Mouse (Mus musculus) stomach, postnatal 0 days (tissue): ENCODE measurements around the gene Trpm5.

Source experiments
- CTCF ChIP-seq: IDR thresholded peaks from 2 replicates; pipeline ENCODE4 v1.5.1; 2016; ENCODE audit warnings: antibody characterized with exemption, low read depth, mild to moderate bottlenecking, moderate library complexity
- EP300 ChIP-seq: optimal IDR thresholded peaks from 2 replicates; pipeline ENCODE3; 2016; ENCODE audit warnings: antibody characterized with exemption

DNA sequence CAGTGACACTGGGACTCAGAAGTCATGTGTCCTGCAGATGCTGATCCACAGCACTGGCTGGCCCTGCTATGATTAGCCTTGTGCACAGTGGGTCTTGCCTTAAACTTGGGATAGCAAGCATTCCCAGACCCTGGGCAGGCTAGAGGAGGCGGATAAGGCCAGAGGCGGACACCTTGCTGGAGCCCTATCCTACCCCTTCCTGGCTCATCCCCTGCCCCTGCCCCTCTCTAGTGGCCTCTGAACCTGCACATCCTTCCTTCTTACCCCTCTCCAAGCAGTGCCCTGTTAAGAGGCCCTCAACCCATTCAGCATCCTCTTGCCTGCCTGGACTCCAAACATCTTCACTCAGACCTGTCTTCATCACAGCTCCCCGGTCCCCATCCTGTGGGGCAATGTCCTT, 53.9 kb downstream of the Trpm5 start:
- TF ChIP-seq CTCF: no peak
- no peak for TF ChIP-seq EP300
